Mouse (Mus musculus) midbrain, postnatal 0 days (tissue): Measurements from ENCODE around the gene Itpkb. TPM values are rescaled to one million over a fixed set of nuclear protein-coding genes. Genes with fewer than 3 reads are reported as not detected.
A peak's percentile ranks its signal among the peaks of the same experiment; 100 is the strongest.

ENCODE experiments used
- ATAC-seq: fragments of 200-750 bp; cut with Nextera tagmentation; 2 replicates; pipeline ENCODE4 v1.8.0; 2017; ENCODE audit warnings: moderate number of reproducible peaks, mild to moderate bottlenecking, moderate TSS enrichment, moderate library complexity; ENCODE audit not compliant: low FRiP score
- DNase-seq: peaks from one replicate; pipeline ENCODE4 v3.0.0-alpha.2; 2015; ENCODE audit warnings: low spot score
- H3K27ac ChIP-seq: fragments of 300-500 bp; sonication (generic); 2 replicates; pipeline ENCODE4 v1.5.1; 2014; ENCODE audit warnings: low read depth, mild to moderate bottlenecking, low read length, mixed read lengths
- H3K27me3 ChIP-seq: fragments of 300-500 bp; sonication (generic); 2 replicates; pipeline ENCODE4 v1.6.1; 2014; ENCODE audit warnings: low read length, control low read depth, mixed read lengths; ENCODE audit not compliant: insufficient read depth
- H3K36me3 ChIP-seq: fragments of 300-500 bp; sonication (generic); 2 replicates; pipeline ENCODE4 v1.6.1; 2014; ENCODE audit warnings: low read length, control low read depth, mixed read lengths; ENCODE audit not compliant: insufficient read depth
- H3K4me1 ChIP-seq: fragments of 300-500 bp; sonication (generic); 2 replicates; pipeline ENCODE4 v1.6.1; 2014; ENCODE audit warnings: mild to moderate bottlenecking, control low read depth, antibody characterized with exemption, low read length, mixed read lengths; ENCODE audit not compliant: insufficient read depth
- H3K4me2 ChIP-seq: fragments of 300-500 bp; sonication (generic); 2 replicates; pipeline ENCODE4 v1.6.1; 2014; ENCODE audit warnings: low read depth, mild to moderate bottlenecking, low read length, mixed read lengths; ENCODE audit not compliant: poor library complexity, severe bottlenecking
- H3K4me3 ChIP-seq: fragments of 300-500 bp; sonication (generic); 2 replicates; pipeline ENCODE4 v1.5.1; 2014; ENCODE audit warnings: low read depth, mild to moderate bottlenecking, low read length, moderate library complexity
- H3K9ac ChIP-seq: fragments of 300-500 bp; sonication (generic); replicated peaks from 2 replicates; pipeline ENCODE4 v1.6.1; 2014; ENCODE audit warnings: mild to moderate bottlenecking, low read length, moderate library complexity, mixed read lengths; ENCODE audit not compliant: poor library complexity, severe bottlenecking
- H3K9me3 ChIP-seq: fragments of 300-500 bp; sonication (generic); 2 replicates; pipeline ENCODE4 v1.6.1; 2016; ENCODE audit warnings: low read length, control low read depth
- CTCF ChIP-seq: IDR thresholded peaks from 2 replicates; pipeline ENCODE4 v1.5.1; 2016; ENCODE audit warnings: antibody characterized with exemption, mild to moderate bottlenecking
- whole genome bisulfite sequencing: fragments of 180-500 bp; shearing (Covaris S2); extraction: QIAGEN DNeasy Blood & Tissue Kit; methylation state at CpG from one replicate; pipeline ENCODE4 v1.1.7; 2014; 5-methylcytosine and 5-hydroxymethylcytosine counted together
- polyA plus RNA-seq: library from polyadenylated mRNA; unstranded; fragments of >200 nt; fragmentation: Nextera tagmentation; extraction: Ambion mirVana; gene quantifications from 2 replicates; pipeline ENCODE4 v1.2.1, GENCODE M21; 2015
- total RNA-seq: library from RNA; depleted of rRNA; stranded (reverse); fragments of >200 nt; gene quantifications from 2 replicates; pipeline ENCODE4 v1.2.3, GENCODE M21; 2014

Gene Itpkb
- total and polyA plus RNA-seq, 2 experiments from 2014 or later: 2.2 to 13.9 TPM

DNA sequence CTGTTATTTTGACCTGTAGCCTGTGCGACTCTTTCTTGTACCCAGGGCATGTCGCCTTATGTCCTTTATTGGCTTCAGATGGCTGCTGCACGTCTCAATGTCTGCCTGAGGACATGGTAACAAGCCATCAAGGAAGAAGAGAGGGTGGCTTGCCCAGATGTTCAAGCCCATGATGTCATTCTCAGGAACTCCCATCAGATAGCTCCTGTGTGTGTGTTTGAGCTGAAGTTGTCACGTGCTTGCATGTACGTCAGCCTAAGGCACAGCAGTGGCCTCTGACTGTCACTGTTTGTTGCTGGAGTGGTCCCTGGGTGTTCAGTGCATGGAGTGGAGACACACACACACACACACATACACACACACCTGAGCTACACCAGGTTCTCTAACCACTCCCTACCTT lies 29.0 kb downstream of the Itpkb start:
- ATAC-seq (no peak), DNase-seq (no peak)
- no peak overlapping the region for H3K4me3 ChIP-seq
- H3K9ac ChIP-seq: no peak overlapping the region
- H3K4me2 ChIP-seq: no peak overlapping the region
- no peaks in the 10 kb centered on the region for H3K27me3 ChIP-seq
- no peaks in the 10 kb centered on the region for H3K9me3 ChIP-seq
- no peaks in the 10 kb centered on the region for H3K36me3 ChIP-seq
- TF ChIP-seq CTCF: no peak
- 81% methylated on average over 5 of the region's 5 CpGs for WGBS
- H3K4me1 ChIP-seq: no peaks in the 10 kb centered on the region
- H3K27ac ChIP-seq: no peak overlapping the region

DNA sequence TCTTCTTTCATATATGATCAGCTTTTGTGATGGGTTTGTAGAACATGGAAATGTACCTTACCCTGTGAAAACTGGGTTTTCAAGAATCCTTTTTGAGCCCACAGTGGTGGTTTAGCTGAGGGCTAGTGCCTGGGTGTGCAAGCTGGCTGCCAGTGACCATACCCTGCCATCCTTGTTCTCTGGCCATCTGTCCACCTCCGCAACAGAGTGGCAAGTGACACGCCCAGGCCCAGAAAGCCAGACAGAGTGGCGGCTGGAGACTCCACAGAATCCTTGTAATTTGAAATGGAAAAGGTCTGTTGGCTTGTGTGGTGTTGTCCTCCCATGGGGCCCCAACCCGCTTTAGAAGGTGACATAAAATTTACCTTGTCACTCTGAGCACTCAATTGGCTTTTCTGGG lies 31.9 kb downstream of the Itpkb start:
- Histone ChIP-seq H3K9ac (no peak overlapping the region), H3K4me1 (peaks cover 10% of the 10 kb centered on the region), H3K9me3 (no peaks in the 10 kb centered on the region), H3K27me3 (no peaks in the 10 kb centered on the region), H3K4me2 (no peak overlapping the region), H3K27ac (no peak overlapping the region), H3K36me3 (no peaks in the 10 kb centered on the region), H3K4me3 (no peak overlapping the region)
- ATAC-seq (no peak), DNase-seq (no peak)
- no peak for TF ChIP-seq CTCF
- 90% methylated on average over 4 of the region's 4 CpGs for WGBS

DNA sequence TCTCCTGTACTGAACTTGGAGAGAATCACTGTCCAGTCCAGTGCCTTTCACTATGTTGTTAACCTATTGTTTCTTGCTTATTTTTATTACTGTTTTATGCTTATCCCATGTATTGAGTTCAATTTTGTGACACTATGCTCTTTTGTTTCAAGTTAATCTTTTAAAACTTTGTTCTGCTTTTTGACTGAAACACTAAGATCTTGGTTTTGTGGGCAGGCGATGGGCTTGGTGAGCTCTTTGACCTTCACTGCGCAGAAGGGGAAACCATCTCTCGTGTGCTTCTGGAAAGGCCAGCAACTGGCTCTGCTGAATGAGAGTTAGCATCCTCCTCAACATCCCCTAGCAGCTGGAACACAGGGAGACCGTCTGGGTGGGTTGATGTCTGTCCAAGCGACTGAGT lies 32.6 kb downstream of the Itpkb start:
- WGBS: 85% methylated on average over 5 of the region's 5 CpGs
- H3K9ac ChIP-seq: no peak overlapping the region
- H3K4me2 ChIP-seq: no peak overlapping the region
- no peak overlapping the region for H3K4me3 ChIP-seq
- no peak for TF ChIP-seq CTCF
- no peak for ATAC-seq
- DNase-seq: no peak
- H3K27ac ChIP-seq: no peak overlapping the region
- no peaks in the 10 kb centered on the region for H3K9me3 ChIP-seq
- peaks cover 10% of the 10 kb centered on the region for H3K4me1 ChIP-seq
- H3K27me3 ChIP-seq: no peaks in the 10 kb centered on the region
- H3K36me3 ChIP-seq: no peaks in the 10 kb centered on the region

DNA sequence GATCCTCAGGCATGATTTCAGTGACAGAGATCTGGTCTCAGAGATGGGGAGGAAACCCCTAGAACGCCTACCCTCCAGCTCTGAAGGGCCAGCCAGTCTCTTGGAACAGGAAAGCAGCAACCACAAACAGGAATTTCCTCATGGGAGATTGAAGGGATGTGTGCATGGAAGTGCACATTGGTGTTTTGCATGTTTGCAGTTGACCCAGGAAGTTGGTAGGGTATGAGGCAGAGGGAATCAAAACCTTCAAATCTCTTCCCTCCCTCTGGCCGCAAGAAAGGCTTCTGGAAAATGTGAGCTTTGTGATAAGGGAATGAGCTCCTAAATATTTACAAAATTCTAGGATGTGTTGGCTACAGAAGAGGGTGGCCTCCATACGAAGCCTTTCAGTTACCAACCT lies 33.0 kb downstream of the Itpkb start:
- TF ChIP-seq CTCF: no peak
- Histone ChIP-seq H3K4me1 (peaks cover 10% of the 10 kb centered on the region), H3K27me3 (no peaks in the 10 kb centered on the region), H3K4me2 (no peak overlapping the region), H3K9me3 (no peaks in the 10 kb centered on the region), H3K9ac (no peak overlapping the region), H3K4me3 (no peak overlapping the region), H3K27ac (no peak overlapping the region), H3K36me3 (no peaks in the 10 kb centered on the region)
- ATAC-seq: no peak
- no peak for DNase-seq
- 91% methylated on average over 3 of the region's 3 CpGs for WGBS

DNA sequence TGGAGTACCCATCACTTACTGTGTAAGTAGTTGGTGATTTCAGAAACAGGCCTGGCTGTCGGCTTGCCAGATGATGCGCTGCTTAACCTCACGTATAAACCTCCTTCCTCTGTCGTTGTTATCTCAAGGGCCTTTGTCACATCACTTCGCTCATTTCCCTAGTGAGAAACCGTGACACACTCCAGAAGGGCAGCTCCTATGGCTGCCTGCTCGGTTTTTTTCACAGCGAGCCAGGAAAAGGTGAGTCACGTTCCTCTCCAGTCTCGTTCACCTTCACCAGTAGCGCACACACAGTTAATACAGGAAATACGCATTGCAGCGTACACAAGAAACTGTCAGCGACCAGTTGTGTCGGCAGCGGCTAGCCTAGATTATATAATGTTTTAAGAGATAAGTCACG lies 33.7 kb downstream of the Itpkb start:
- H3K9me3 ChIP-seq: no peaks in the 10 kb centered on the region
- 73% methylated on average over 17 of the region's 17 CpGs for WGBS
- H3K9ac ChIP-seq: no peak overlapping the region
- DNase-seq (peak; percentile 16), ATAC-seq (no peak)
- H3K4me1 ChIP-seq: peaks cover 10% of the 10 kb centered on the region
- H3K27me3 ChIP-seq: no peaks in the 10 kb centered on the region
- no peaks in the 10 kb centered on the region for H3K36me3 ChIP-seq
- H3K27ac ChIP-seq: no peak overlapping the region; the same call in 1 of the 2 replicates
- no peak overlapping the region for H3K4me3 ChIP-seq
- TF ChIP-seq CTCF: no peak
- H3K4me2 ChIP-seq: peak overlapping the region; percentile 63; the same call in 1 of the 2 replicates

DNA sequence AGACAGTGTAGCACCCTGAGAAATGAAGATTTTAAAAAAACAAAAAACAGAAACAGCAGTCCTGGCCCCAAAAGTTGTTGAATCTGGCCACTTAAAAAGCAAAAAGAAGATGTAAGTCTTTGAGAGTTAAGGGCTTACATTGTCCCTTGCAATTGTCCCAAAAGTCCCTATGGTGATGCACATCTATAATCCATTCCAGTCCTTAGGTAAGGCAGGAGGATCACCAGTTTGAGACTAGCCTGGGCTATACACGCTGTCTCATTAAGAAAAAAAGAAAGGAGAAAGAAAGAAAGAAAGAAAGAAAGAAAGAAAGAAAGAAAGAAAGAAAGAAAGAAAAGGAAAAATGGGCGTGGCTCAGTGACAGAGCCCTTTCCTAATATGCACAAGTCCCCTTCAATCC lies 34.4 kb downstream of the Itpkb start:
- Histone ChIP-seq H3K9me3 (no peaks in the 10 kb centered on the region), H3K27me3 (no peaks in the 10 kb centered on the region), H3K9ac (peak overlapping the region; percentile 61), H3K4me3 (peak overlapping the region; percentile 37), H3K4me1 (peaks cover 10% of the 10 kb centered on the region), H3K27ac (peak overlapping the region; percentile 93), H3K36me3 (no peaks in the 10 kb centered on the region), H3K4me2 (peak overlapping the region; percentile 63)
- ATAC-seq (no peak; the same call in 1 of the 2 replicates), DNase-seq (no peak)
- TF ChIP-seq CTCF: no peak
- 18% methylated on average over 2 of the region's 2 CpGs for WGBS
